Mouse (Mus musculus) ES-E14 (cell line): ENCODE results near the gene Pex13.

ENCODE experiments used
- CHD2 ChIP-seq: IDR thresholded peaks from 2 replicates; pipeline ENCODE4 v1.6.1; 2014; ENCODE audit warnings: mild to moderate bottlenecking, low read depth, low read length, inconsistent platforms
- HCFC1 ChIP-seq: IDR thresholded peaks from 2 replicates; pipeline ENCODE4 v1.6.1; 2012; ENCODE audit warnings: low read length, inconsistent platforms, borderline replicate concordance; ENCODE audit not compliant: insufficient read depth
- ZC3H11A ChIP-seq: IDR thresholded peaks from 2 replicates; pipeline ENCODE4 v1.6.1; 2012; ENCODE audit warnings: low read depth, mild to moderate bottlenecking, inconsistent platforms, low read length, borderline replicate concordance

GRCm38 (mm10) chr11:23614546-23614945 is 51.2 kb downstream of the Pex13 start:
- TF ChIP-seq HCFC1 (no peak), ZC3H11A (no peak), CHD2 (no peak)
